Mouse (Mus musculus) c-Kit-negative CD71-positive TER-119-positive erythroid progenitor cells, embryonic 14.5 days (primary cell): Measurements from ENCODE around the gene Prkab1.

ENCODE experiments used
- DNase-seq: peaks from one replicate; pipeline ENCODE4 v3.0.0-alpha.2; 2013; ENCODE audit warnings: low read depth, low spot score

Prkab1 gene

GRCm38 (mm10) chr5:116018196-116018595, 6.1 kb downstream of the Prkab1 start:
- no peak for DNase-seq

GRCm38 (mm10) chr5:116017391-116017790, 6.9 kb downstream of the Prkab1 start:
- DNase-seq = no peak

GRCm38 (mm10) chr5:116016542-116016941, 7.8 kb downstream of the Prkab1 start:
- no peak for DNase-seq

- DNase-seq = no peak
These were observed 10.1 kb downstream of the Prkab1 start for GRCm38 (mm10) chr5:116014237-116014636.

GRCm38 (mm10) chr5:116013821-116014220, 10.5 kb downstream of the Prkab1 start:
- DNase-seq = no peak

- no peak for DNase-seq
These were observed 11.8 kb downstream of the Prkab1 start for GRCm38 (mm10) chr5:116012503-116012902.

GRCm38 (mm10) chr5:116011700-116012099, 12.6 kb downstream of the Prkab1 start:
- DNase-seq = no peak

- DNase-seq = no peak
These were observed 14.3 kb downstream of the Prkab1 start for GRCm38 (mm10) chr5:116009884-116010627.

GRCm38 (mm10) chr5:116009091-116009851, 15.0 kb downstream of the Prkab1 start:
- no peak for DNase-seq

GRCm38 (mm10) chr5:116007723-116008122, 16.6 kb downstream of the Prkab1 start:
- no peak for DNase-seq

- no peak for DNase-seq
These were observed 17.8 kb downstream of the Prkab1 start for GRCm38 (mm10) chr5:116006324-116007099.

- DNase-seq = no peak
These were observed 20.0 kb downstream of the Prkab1 start for GRCm38 (mm10) chr5:116004271-116004670.

GRCm38 (mm10) chr5:116003825-116004224, 20.5 kb downstream of the Prkab1 start:
- no peak for DNase-seq

GRCm38 (mm10) chr5:116003154-116003553, 21.2 kb downstream of the Prkab1 start:
- no peak for DNase-seq

- no peak for DNase-seq
These were observed 26.9 kb downstream of the Prkab1 start for GRCm38 (mm10) chr5:115997376-115997775.

- no peak for DNase-seq
These were observed 30.2 kb downstream of the Prkab1 start for GRCm38 (mm10) chr5:115994101-115994500.

GRCm38 (mm10) chr5:115991717-115992116, 32.6 kb downstream of the Prkab1 start:
- DNase-seq = no peak

- no peak for DNase-seq
These were observed 37.0 kb downstream of the Prkab1 start for GRCm38 (mm10) chr5:115987284-115987683.

GRCm38 (mm10) chr5:115985101-115985500, 39.2 kb downstream of the Prkab1 start:
- DNase-seq = no peak

GRCm38 (mm10) chr5:115984392-115984791, 39.9 kb downstream of the Prkab1 start:
- no peak for DNase-seq

GRCm38 (mm10) chr5:115982671-115983373, 41.5 kb downstream of the Prkab1 start:
- no peak for DNase-seq

- DNase-seq = no peak
These were observed 43.8 kb downstream of the Prkab1 start for GRCm38 (mm10) chr5:115980537-115980936.
